Mouse (Mus musculus): Measurements from ENCODE around the gene Itga4. TPM values are rescaled to one million over a fixed set of nuclear protein-coding genes. Genes with fewer than 3 reads are reported as not detected.

Itga4 gene
- polyA plus RNA-seq, 1 experiment from 2014 or later, result 2.8 TPM

DNA sequence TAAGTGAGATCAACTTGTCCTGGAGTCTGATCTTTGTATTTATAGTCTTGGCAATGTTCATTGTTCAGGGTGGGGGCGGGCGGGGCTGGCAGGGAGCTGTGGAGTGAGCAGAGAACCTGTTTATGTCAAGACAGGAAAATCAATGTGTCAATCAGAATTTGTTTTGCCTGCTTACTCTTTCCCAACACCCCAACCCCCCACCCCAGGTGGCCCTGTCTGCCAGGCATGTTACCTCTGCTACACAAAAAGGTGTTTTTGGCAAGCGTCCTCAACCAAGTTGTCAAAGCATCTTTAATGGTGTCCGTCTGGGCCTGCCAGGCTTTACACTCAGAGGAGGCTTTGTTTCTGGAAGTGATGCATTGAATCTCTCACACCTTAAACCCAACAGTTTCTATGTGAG is 59.9 kb downstream of the Itga4 start:
- Histone ChIP-seq H3K9me3 (replicated peaks) (no peaks in the 10 kb centered on the region), H3K9ac (replicated peaks) (no peak overlapping the region), H3K27ac (replicated peaks) (no peak overlapping the region), H3K4me2 (no peak overlapping the region), H3K36me3 (0 out of 2 replicates have a peak, but pooled peaks cover 2% of the 10 kb centered on the region), H3K27me3 (replicated peaks) (no peaks in the 10 kb centered on the region), H3K4me3 (replicated peaks) (no peak overlapping the region), H3K4me1 (no peaks in the 10 kb centered on the region)
- no peak for ATAC-seq (ENCODE audit: low FRiP score)
- WGBS, result 90% methylated on average over 4 of the region's 4 CpGs

DNA sequence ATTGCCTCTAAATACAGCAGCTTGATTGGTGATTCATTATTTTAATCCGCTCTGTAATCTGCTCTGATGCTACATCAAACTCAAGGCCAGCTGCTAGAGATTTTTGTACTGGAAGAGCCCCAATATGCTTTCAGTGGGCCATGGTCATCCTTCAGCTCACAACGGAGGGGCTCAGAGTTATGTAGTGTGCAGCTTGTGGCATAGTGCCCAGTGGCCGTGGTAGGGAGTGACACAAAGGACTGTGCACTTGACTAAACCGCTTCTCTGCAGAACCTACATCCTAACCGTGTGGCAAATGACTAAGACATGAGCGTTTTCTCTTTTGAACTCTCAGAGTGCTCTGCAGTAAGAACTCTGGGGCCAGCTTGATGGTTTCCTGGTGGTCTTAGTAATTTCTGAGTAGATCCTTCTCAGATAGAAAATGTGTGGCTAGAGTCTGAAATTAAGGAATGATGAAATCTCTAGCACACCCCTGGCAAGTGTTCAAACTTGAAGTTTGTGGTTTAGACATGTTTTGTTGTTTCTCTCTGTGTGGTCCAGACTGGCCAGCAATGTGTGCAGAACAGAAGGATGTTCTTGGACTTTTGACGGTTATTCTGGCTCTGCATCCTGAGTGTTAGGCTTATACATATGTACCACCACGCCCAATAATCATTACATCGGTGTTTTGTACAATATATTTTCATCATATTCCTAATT is 61.1 kb downstream of the Itga4 start:
- Histone ChIP-seq H3K4me3 (replicated peaks) (no peak overlapping the region), H3K36me3 (0 out of 2 replicates have a peak, but pooled peaks cover 2% of the 10 kb centered on the region), H3K27ac (replicated peaks) (no peak overlapping the region), H3K27me3 (replicated peaks) (no peaks in the 10 kb centered on the region), H3K4me2 (no peak overlapping the region), H3K9ac (replicated peaks) (no peak overlapping the region), H3K4me1 (no peaks in the 10 kb centered on the region), H3K9me3 (replicated peaks) (no peaks in the 10 kb centered on the region)
- ATAC-seq (ENCODE audit: low FRiP score), result no peak
- WGBS, result 90% methylated on average over 9 of the region's 9 CpGs

GRCm38 (mm10) chr2:79328079-79328478 is 72.9 kb downstream of the Itga4 start:
- no peaks in the 10 kb centered on the region for H3K4me1 ChIP-seq
- no peaks in the 10 kb centered on the region for H3K27me3 ChIP-seq (replicated peaks)
- no peak overlapping the region for H3K4me2 ChIP-seq
- H3K27ac ChIP-seq (replicated peaks), result no peak overlapping the region
- ATAC-seq (ENCODE audit: low FRiP score), result no peak
- no peaks in the 10 kb centered on the region for H3K36me3 ChIP-seq
- WGBS, result 76% methylated on average over 2 of the region's 2 CpGs
- no peaks in the 10 kb centered on the region for H3K9me3 ChIP-seq (replicated peaks)
- H3K9ac ChIP-seq (replicated peaks), result no peak overlapping the region
- H3K4me3 ChIP-seq (replicated peaks), result no peak overlapping the region

DNA sequence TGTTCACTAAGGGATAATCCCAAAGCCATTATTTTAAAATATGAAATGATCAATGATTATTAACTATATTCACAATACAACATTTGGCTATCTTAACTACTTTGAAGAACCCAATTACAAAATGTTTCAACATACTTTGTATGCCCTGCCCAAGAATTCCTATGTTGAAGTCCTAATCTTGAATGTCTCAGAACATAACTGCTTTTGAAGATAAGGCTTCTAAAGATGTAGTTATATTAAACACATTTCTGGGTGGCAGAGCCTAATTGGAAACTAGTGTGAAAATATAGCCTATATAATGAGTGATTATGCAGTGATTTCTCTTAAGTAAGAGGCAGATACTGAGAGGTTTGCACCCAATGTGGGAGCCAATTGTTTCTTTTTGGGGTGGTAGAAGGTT is 79.4 kb downstream of the Itga4 start:
- ATAC-seq (ENCODE audit: low FRiP score), result no peak
- no peaks in the 10 kb centered on the region for H3K36me3 ChIP-seq
- no peaks in the 10 kb centered on the region for H3K4me1 ChIP-seq
- H3K9me3 ChIP-seq (replicated peaks), result no peaks in the 10 kb centered on the region
- no peak overlapping the region for H3K27ac ChIP-seq (replicated peaks)
- H3K27me3 ChIP-seq (replicated peaks), result no peaks in the 10 kb centered on the region
- H3K4me2 ChIP-seq, result no peak overlapping the region
- H3K9ac ChIP-seq (replicated peaks), result no peak overlapping the region
- H3K4me3 ChIP-seq (replicated peaks), result no peak overlapping the region

DNA sequence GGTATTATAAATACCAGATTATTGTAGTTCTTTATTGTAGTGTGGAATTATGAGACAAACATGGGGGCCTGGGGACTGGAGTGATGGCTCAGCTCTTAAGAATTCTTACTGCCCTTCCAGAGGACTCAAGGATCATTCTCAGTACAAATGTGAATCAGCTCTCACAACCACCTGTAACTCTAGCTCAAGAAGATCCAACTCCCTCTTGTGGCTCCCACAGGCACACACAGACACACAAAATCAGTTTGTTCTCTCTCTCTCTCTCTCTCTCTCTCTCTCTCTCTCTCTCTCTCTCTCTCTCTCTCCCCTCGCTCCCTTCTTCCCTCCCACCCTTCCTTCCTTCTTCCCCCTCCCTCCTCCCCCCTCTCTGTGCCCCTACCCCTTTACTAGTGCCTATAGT is 80.9 kb downstream of the Itga4 start:
- 71% methylated on average over 1 of the region's 1 CpGs for WGBS
- Histone ChIP-seq H3K27me3 (replicated peaks) (no peaks in the 10 kb centered on the region), H3K4me1 (no peaks in the 10 kb centered on the region), H3K9ac (replicated peaks) (no peak overlapping the region), H3K27ac (replicated peaks) (no peak overlapping the region), H3K4me2 (no peak overlapping the region), H3K9me3 (replicated peaks) (no peaks in the 10 kb centered on the region), H3K4me3 (replicated peaks) (no peak overlapping the region), H3K36me3 (no peaks in the 10 kb centered on the region)
- no peak for ATAC-seq (ENCODE audit: low FRiP score)

- no peaks in the 10 kb centered on the region for H3K4me1 ChIP-seq
- H3K27me3 ChIP-seq (replicated peaks), result no peaks in the 10 kb centered on the region
- no peak for ATAC-seq (ENCODE audit: low FRiP score)
- H3K4me3 ChIP-seq (replicated peaks), result no peak overlapping the region
- H3K9me3 ChIP-seq (replicated peaks), result no peaks in the 10 kb centered on the region
- H3K9ac ChIP-seq (replicated peaks), result no peak overlapping the region
- WGBS, result 58% methylated on average over 1 of the region's 1 CpGs
- H3K36me3 ChIP-seq, result no peaks in the 10 kb centered on the region
- H3K27ac ChIP-seq (replicated peaks), result no peak overlapping the region
- H3K4me2 ChIP-seq, result no peak overlapping the region
These were observed 83.8 kb downstream of the Itga4 start for GRCm38 (mm10) chr2:79339003-79339402.

GRCm38 (mm10) chr2:79343115-79343514 is 87.9 kb downstream of the Itga4 start:
- H3K4me3 ChIP-seq (replicated peaks), result no peak overlapping the region
- ATAC-seq (ENCODE audit: low FRiP score), result no peak
- 84% methylated on average over 8 of the region's 8 CpGs for WGBS

GRCm38 (mm10) chr2:79351179-79352099 is 96.2 kb downstream of the Itga4 start:
- H3K4me1 ChIP-seq, result peaks cover 11% of the 10 kb centered on the region; the same call in 1 of the 2 replicates
- peak overlapping the region; percentile 25; the same call in 1 of the 2 replicates for H3K27ac ChIP-seq (replicated peaks)
- H3K4me2 ChIP-seq, result no peak overlapping the region
- no peaks in the 10 kb centered on the region for H3K9me3 ChIP-seq (replicated peaks)
- H3K4me3 ChIP-seq (replicated peaks), result no peak overlapping the region
- ATAC-seq (ENCODE audit: low FRiP score), result peak; percentile 89
- 37% methylated on average over 6 of the region's 6 CpGs for WGBS
- no peak overlapping the region for H3K9ac ChIP-seq (replicated peaks)
- H3K27me3 ChIP-seq (replicated peaks), result no peaks in the 10 kb centered on the region
- H3K36me3 ChIP-seq, result no peaks in the 10 kb centered on the region

More at GRCm38 (mm10) chr2:79343115-79343514, 87.9 kb downstream of the Itga4 start:
- H3K27me3 ChIP-seq (replicated peaks), result no peaks in the 10 kb centered on the region
- no peaks in the 10 kb centered on the region for H3K36me3 ChIP-seq
- no peaks in the 10 kb centered on the region for H3K4me1 ChIP-seq
- no peak overlapping the region for H3K4me2 ChIP-seq
- no peaks in the 10 kb centered on the region for H3K9me3 ChIP-seq (replicated peaks)
- no peak overlapping the region for H3K9ac ChIP-seq (replicated peaks)
- H3K27ac ChIP-seq (replicated peaks), result no peak overlapping the region

- Histone ChIP-seq H3K9me3 (replicated peaks) (no peaks in the 10 kb centered on the region), H3K4me3 (replicated peaks) (no peak overlapping the region), H3K9ac (replicated peaks) (no peak overlapping the region), H3K36me3 (no peaks in the 10 kb centered on the region), H3K27me3 (replicated peaks) (no peaks in the 10 kb centered on the region), H3K4me2 (no peak overlapping the region), H3K4me1 (peaks cover 11% of the 10 kb centered on the region; the same call in 1 of the 2 replicates), H3K27ac (replicated peaks) (peak overlapping the region; percentile 25; the same call in 1 of the 2 replicates)
- peak; percentile 39; the same call in 1 of the 2 replicates for ATAC-seq (ENCODE audit: low FRiP score)
- WGBS, result 70% methylated on average over 4 of the region's 4 CpGs
These were observed 97.0 kb downstream of the Itga4 start for GRCm38 (mm10) chr2:79352100-79352802.

- no peaks in the 10 kb centered on the region for H3K27me3 ChIP-seq (replicated peaks)
- no peak overlapping the region for H3K9ac ChIP-seq (replicated peaks)
- WGBS, result 93% methylated on average over 16 of the region's 16 CpGs
- H3K4me1 ChIP-seq, result peaks cover 11% of the 10 kb centered on the region; the same call in 1 of the 2 replicates
- no peak overlapping the region for H3K4me2 ChIP-seq
- no peak for ATAC-seq (ENCODE audit: low FRiP score)
- no peak overlapping the region for H3K4me3 ChIP-seq (replicated peaks)
- no peak overlapping the region for H3K27ac ChIP-seq (replicated peaks)
- no peaks in the 10 kb centered on the region for H3K9me3 ChIP-seq (replicated peaks)
- H3K36me3 ChIP-seq, result no peaks in the 10 kb centered on the region
These were observed 99.5 kb downstream of the Itga4 start for GRCm38 (mm10) chr2:79354773-79355172.

DNA sequence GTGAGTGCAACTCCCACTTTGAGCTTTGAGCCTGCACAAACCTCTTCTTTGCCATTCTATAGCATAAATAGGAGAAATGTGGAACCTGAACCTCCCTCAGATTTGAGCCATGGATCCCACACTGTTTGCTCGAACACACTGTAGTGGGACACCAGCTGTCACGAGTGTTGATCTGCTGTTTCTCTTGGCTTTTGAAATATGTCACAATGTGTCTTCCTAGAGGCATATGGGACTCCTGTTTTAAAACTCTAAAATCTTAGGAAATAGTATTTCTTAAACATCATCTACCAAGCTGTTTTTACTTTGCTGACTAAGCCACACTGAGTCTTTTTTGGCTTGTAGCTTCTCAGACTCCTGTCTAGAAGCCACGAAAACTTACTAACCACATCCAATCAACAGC is 102.6 kb downstream of the Itga4 start:
- H3K27ac ChIP-seq (replicated peaks), result no peak overlapping the region

More for the DNA sequence above, 102.6 kb downstream of the Itga4 start:
- no peaks in the 10 kb centered on the region for H3K27me3 ChIP-seq (replicated peaks)
- ATAC-seq (ENCODE audit: low FRiP score), result no peak
- H3K4me2 ChIP-seq, result no peak overlapping the region
- no peaks in the 10 kb centered on the region for H3K9me3 ChIP-seq (replicated peaks)
- no peak overlapping the region for H3K4me3 ChIP-seq (replicated peaks)
- H3K4me1 ChIP-seq, result no peaks in the 10 kb centered on the region
- H3K36me3 ChIP-seq, result no peaks in the 10 kb centered on the region
- H3K9ac ChIP-seq (replicated peaks), result no peak overlapping the region
- WGBS, result 93% methylated on average over 3 of the region's 3 CpGs
